Mouse (Mus musculus) embryonic stem cell, embryonic (primary cell): ENCODE measurements around the gene Muc2.
"Not testable (repeated sequence)": the region's sequence is repeated elsewhere in the genome, so short reads cannot be mapped to it uniquely, and the experiment has no call there.

Experiments
- CTCF ChIA-PET, 4 experiments: fragments of 300-600 bp in 2 of 4; fragments of 350-600 bp in 2 of 4; sonication (Branson Sonifier 250); formaldehyde crosslinking; loops; one replicate each; lab custom pipeline; 2022; ENCODE audit warnings: inconsistent platforms in 2 of 4; lab: Charles Lee
- POLR2A ChIA-PET, 4 experiments: fragments of 300-600 bp in 2 of 4; fragments of 350-600 bp in 2 of 4; sonication (Branson Sonifier 250); formaldehyde crosslinking; loops; one replicate each; lab custom pipeline; 2022; ENCODE audit warnings: antibody characterized with exemption in 4 of 4, inconsistent platforms in 1 of 4; lab: Charles Lee

Muc2 gene

GRCm38 (mm10) chr7:141690040-141690439 is at the start of gene Muc2:
TSS of gene Muc2 (plus strand) at chr7:141690340.
- POLR2A ChIA-PET: interaction anchor here in 1 of 4 experiments (0.5 kb wide), 1 partner anchor 13 kb away, joined by 5 read pairs; no protein-coding TSS in a partner anchor
- CTCF ChIA-PET: interaction anchor here in 1 of 4 experiments (1.2 kb wide), 1 partner anchor 210 kb away, joined by 3 read pairs; no protein-coding TSS in a partner anchor

- CTCF ChIA-PET: interaction anchor here in 3 of 4 experiments (1.0 to 1.8 kb wide), 3 partner anchors 8 to 455 kb away, joined by 3 to 8 read pairs (median 7); no protein-coding TSS in a partner anchor
- POLR2A ChIA-PET: interaction anchor here in 2 of 4 experiments (0.6 to 0.7 kb wide), 2 partner anchors 23 to 29 kb away, joined by 3 read pairs; no protein-coding TSS in a partner anchor
Observed at GRCm38 (mm10) chr7:141642375-141642774, 47.8 kb upstream of the Muc2 start.

- CTCF ChIA-PET: interaction anchor here in 2 of 4 experiments (0.6 to 1.8 kb wide), 4 partner anchors 8 to 635 kb away, joined by 3 to 8 read pairs (median 6); no protein-coding TSS in a partner anchor
Observed at GRCm38 (mm10) chr7:141643160-141643559, 47.0 kb upstream of the Muc2 start.

GRCm38 (mm10) chr7:141647083-141647482 is 43.1 kb upstream of the Muc2 start:
- ChIA-PET POLR2A (interaction anchor here in 1 of 4 experiments (0.9 to 1.7 kb wide), 2 partner anchors 20 to 36 kb away, joined by 4 read pairs; no protein-coding TSS in a partner anchor), CTCF (no interaction called here)

More at GRCm38 (mm10) chr7:141643160-141643559, 47.0 kb upstream of the Muc2 start:
- POLR2A ChIA-PET: no interaction called here

- ChIA-PET CTCF (no interaction called here), POLR2A (interaction anchor here in 1 of 4 experiments (0.9 to 1.7 kb wide), 2 partner anchors 19 to 37 kb away, joined by 4 read pairs; no protein-coding TSS in a partner anchor)
Observed at GRCm38 (mm10) chr7:141647815-141648214, 42.3 kb upstream of the Muc2 start.

- POLR2A ChIA-PET: interaction anchor here in 3 of 4 experiments (0.6 to 1.3 kb wide), 10 partner anchors 10 to 410 kb away, joined by 3 to 8 read pairs (median 4); no protein-coding TSS in a partner anchor
Observed at GRCm38 (mm10) chr7:141652191-141652590, 37.9 kb upstream of the Muc2 start.

GRCm38 (mm10) chr7:141660346-141660745 is 29.8 kb upstream of the Muc2 start:
- POLR2A ChIA-PET: interaction anchor here in 1 of 4 experiments (0.6 to 1.7 kb wide), 2 partner anchors 9 to 887 kb away, joined by 3 read pairs; no protein-coding TSS in a partner anchor
- CTCF ChIA-PET: interaction anchor here in 2 of 4 experiments (1.0 to 1.6 kb wide), 2 partner anchors 10 to 146 kb away, joined by 3 to 5 read pairs; no protein-coding TSS in a partner anchor

More at GRCm38 (mm10) chr7:141652191-141652590, 37.9 kb upstream of the Muc2 start:
- CTCF ChIA-PET: interaction anchor here in 3 of 4 experiments (0.6 to 1.9 kb wide), 3 partner anchors 9 to 384 kb away, joined by 3 to 8 read pairs (median 5); no protein-coding TSS in a partner anchor

- ChIA-PET POLR2A (interaction anchor here in 2 of 4 experiments (0.9 to 1.3 kb wide), 2 partner anchors 10 to 100 kb away, joined by 3 to 5 read pairs; no protein-coding TSS in a partner anchor), CTCF (interaction anchor here in 1 of 4 experiments (0.7 kb wide), 1 partner anchor 434 kb away, joined by 7 read pairs; no protein-coding TSS in a partner anchor)
Observed at GRCm38 (mm10) chr7:141661481-141661880, 28.7 kb upstream of the Muc2 start.

GRCm38 (mm10) chr7:141662223-141662622 is 27.9 kb upstream of the Muc2 start:
- POLR2A ChIA-PET: interaction anchor here in 2 of 4 experiments (0.7 to 1.3 kb wide), 2 partner anchors 8 to 11 kb away, joined by 3 to 5 read pairs; no protein-coding TSS in a partner anchor
- CTCF ChIA-PET: interaction anchor here in 1 of 4 experiments (0.5 kb wide), 1 partner anchor 267 kb away, joined by 8 read pairs; no protein-coding TSS in a partner anchor

- ChIA-PET POLR2A (interaction anchor here in 3 of 4 experiments (0.7 to 1.5 kb wide), 6 partner anchors 8 to 197 kb away, joined by 3 to 5 read pairs (median 4); partner anchors contain the start of gene Ap2a2 (in 1 of the 3)), CTCF (interaction anchor here in 3 of 4 experiments (0.5 to 2.9 kb wide), 14 partner anchors 8 to 618 kb away, joined by 3 to 24 read pairs (median 4); no protein-coding TSS in a partner anchor)
Observed at GRCm38 (mm10) chr7:141666190-141666589, 23.9 kb upstream of the Muc2 start.

GRCm38 (mm10) chr7:141669097-141669496 is 21.0 kb upstream of the Muc2 start:
- CTCF ChIA-PET: interaction anchor here in 2 of 4 experiments (0.6 to 0.7 kb wide), 2 partner anchors 10 to 274 kb away, joined by 3 to 5 read pairs; no protein-coding TSS in a partner anchor
- POLR2A ChIA-PET: not testable (repeated sequence)

GRCm38 (mm10) chr7:141670999-141671398 is 19.1 kb upstream of the Muc2 start:
- CTCF ChIA-PET: interaction anchor here (0.6 to 2.0 kb wide), 21 partner anchors 11 to 645 kb away, joined by 3 to 18 read pairs (median 4); no protein-coding TSS in a partner anchor
- POLR2A ChIA-PET: interaction anchor here (0.5 to 1.4 kb wide), 6 partner anchors 29 to 1342 kb away, joined by 3 to 9 read pairs (median 4); partner anchors contain the start of gene Ap2a2 (in 1 of the 4)

- ChIA-PET POLR2A (interaction anchor here in 2 of 4 experiments (0.5 to 1.4 kb wide), 2 partner anchors 110 to 544 kb away, joined by 3 to 4 read pairs; partner anchors contain the start of gene Ap2a2 (in 1 of the 2)), CTCF (interaction anchor here in 3 of 4 experiments (0.6 to 2.0 kb wide), 10 partner anchors 13 to 584 kb away, joined by 3 to 18 read pairs (median 6); no protein-coding TSS in a partner anchor)
Observed at GRCm38 (mm10) chr7:141671626-141672291, 18.4 kb upstream of the Muc2 start.

- ChIA-PET CTCF (no interaction called here), POLR2A (interaction anchor here in 1 of 4 experiments (1.1 kb wide), 1 partner anchor 14 kb away, joined by 6 read pairs; no protein-coding TSS in a partner anchor)
Observed at GRCm38 (mm10) chr7:141678922-141679321, 11.2 kb upstream of the Muc2 start.

- CTCF ChIA-PET: interaction anchor here in 2 of 4 experiments (0.5 to 1.3 kb wide), 3 partner anchors 206 to 411 kb away, joined by 3 read pairs; no protein-coding TSS in a partner anchor
Observed at GRCm38 (mm10) chr7:141687330-141687729, 2.8 kb upstream of the Muc2 start.

GRCm38 (mm10) chr7:141693591-141694273 is 3.6 kb downstream of the Muc2 start:
- ChIA-PET CTCF (interaction anchor here in 3 of 4 experiments (0.5 to 1.7 kb wide), 10 partner anchors 9 to 404 kb away, joined by 3 to 5 read pairs (median 3); no protein-coding TSS in a partner anchor), POLR2A (interaction anchor here in 2 of 4 experiments (0.6 to 1.2 kb wide), 4 partner anchors 15 to 898 kb away, joined by 3 to 6 read pairs (median 4); no protein-coding TSS in a partner anchor)

More at GRCm38 (mm10) chr7:141687330-141687729, 2.8 kb upstream of the Muc2 start:
- POLR2A ChIA-PET: interaction anchor here in 1 of 4 experiments (0.6 to 1.5 kb wide), 2 partner anchors 137 to 148 kb away, joined by 3 to 4 read pairs; partner anchors contain the start of gene Chid1

GRCm38 (mm10) chr7:141694274-141694639 is 4.1 kb downstream of the Muc2 start:
- CTCF ChIA-PET: interaction anchor here in 3 of 4 experiments (0.5 to 1.7 kb wide), 9 partner anchors 8 to 403 kb away, joined by 3 to 5 read pairs (median 3); no protein-coding TSS in a partner anchor
- POLR2A ChIA-PET: interaction anchor here in 2 of 4 experiments (0.6 to 1.2 kb wide), 3 partner anchors 209 to 899 kb away, joined by 3 to 4 read pairs (median 4); no protein-coding TSS in a partner anchor
